Mouse (Mus musculus) right cerebral cortex, adult 2 months (tissue): ENCODE measurements around the gene Ap2b1.
A peak's percentile ranks its signal among the peaks of the same experiment; 100 is the strongest.

Experiments
- DNase-seq, 2 experiments: peaks; one replicate each; pipeline ENCODE4 v3.0.0; 2021 to 2022; ENCODE audit warnings: low spot score in 2 of 2

The Ap2b1 gene

GRCm38 (mm10) chr11:83397626-83398025, 98.8 kb downstream of the Ap2b1 start:
- DNase-seq = no peak

GRCm38 (mm10) chr11:83398724-83399123, 99.9 kb downstream of the Ap2b1 start:
- DNase-seq = no peak

GRCm38 (mm10) chr11:83403787-83404186, 105.0 kb downstream of the Ap2b1 start:
- no peak for DNase-seq

- DNase-seq = no peak
These were observed 107.6 kb downstream of the Ap2b1 start for GRCm38 (mm10) chr11:83406391-83406790.

GRCm38 (mm10) chr11:83408242-83408641, 109.4 kb downstream of the Ap2b1 start:
- DNase-seq = no peak

- no peak for DNase-seq
These were observed 110.4 kb downstream of the Ap2b1 start, which contains the start of gene Rasl10b for GRCm38 (mm10) chr11:83409087-83409754. TSS of gene Rasl10b (plus strand) at chr11:83409137.

GRCm38 (mm10) chr11:83409792-83410291, 111.0 kb downstream of the Ap2b1 start:
- DNase-seq = no peak

- no peak for DNase-seq
These were observed 111.7 kb downstream of the Ap2b1 start for GRCm38 (mm10) chr11:83410510-83410909.

GRCm38 (mm10) chr11:83417080-83417479, 118.3 kb downstream of the Ap2b1 start:
- DNase-seq = no peak

- DNase-seq = no peak
These were observed 118.9 kb downstream of the Ap2b1 start for GRCm38 (mm10) chr11:83417708-83418107.

GRCm38 (mm10) chr11:83418566-83418965, 119.7 kb downstream of the Ap2b1 start:
- peak; percentile 69 to 74 for DNase-seq

- DNase-seq = no peak
These were observed 121.5 kb downstream of the Ap2b1 start for GRCm38 (mm10) chr11:83420338-83420737.

GRCm38 (mm10) chr11:83421305-83421704, 122.5 kb downstream of the Ap2b1 start:
- DNase-seq = no peak

- peak; percentile 85 to 86 for DNase-seq
These were observed 125.9 kb downstream of the Ap2b1 start for GRCm38 (mm10) chr11:83424681-83425080.

- no peak for DNase-seq
These were observed 128.1 kb downstream of the Ap2b1 start for GRCm38 (mm10) chr11:83426964-83427363.

GRCm38 (mm10) chr11:83429355-83429754, 130.5 kb downstream of the Ap2b1 start, which contains the start of gene Gas2l2:
TSS of gene Gas2l2 (minus strand) at chr11:83429455.
- no peak for DNase-seq

GRCm38 (mm10) chr11:83432533-83432932, 133.7 kb downstream of the Ap2b1 start:
- DNase-seq = no peak

GRCm38 (mm10) chr11:83437377-83437776, 138.6 kb downstream of the Ap2b1 start, which contains the start of gene 1700020L24Rik:
TSS of gene 1700020L24Rik (plus strand) at chr11:83437677.
- no peak for DNase-seq

- no peak for DNase-seq
These were observed 140.7 kb downstream of the Ap2b1 start for GRCm38 (mm10) chr11:83439426-83440060.

GRCm38 (mm10) chr11:83440081-83441064, 141.5 kb downstream of the Ap2b1 start:
- DNase-seq = peak; percentile 87 to 89

- DNase-seq = no peak
These were observed 142.4 kb downstream of the Ap2b1 start for GRCm38 (mm10) chr11:83441235-83441634.
